ENCODE assay signal across 21 mouse cellular contexts in the genomic region with DNA sequence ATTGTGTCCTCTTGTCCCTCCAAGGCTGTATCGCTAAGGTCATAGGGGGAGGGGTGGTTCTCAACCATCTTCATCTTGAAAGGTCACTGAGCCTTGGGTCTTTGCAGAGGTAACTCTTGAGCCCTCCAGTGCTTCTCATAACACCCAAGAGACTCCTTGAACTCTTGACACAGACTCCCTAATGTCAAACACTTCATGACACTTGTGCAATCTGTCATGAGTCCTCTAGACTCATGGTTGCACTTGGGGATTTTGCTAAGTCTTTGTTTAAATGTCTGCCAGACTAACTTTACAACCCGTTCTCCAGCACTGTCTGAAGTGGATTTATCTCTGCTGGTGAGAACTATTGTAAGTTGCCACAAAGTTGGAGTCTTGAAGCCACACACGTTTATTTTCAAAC.
"Had no signal": no experiment of that assay in that cellular context is flagged by ENCODE, and none has a peak within 500 bp of the region (broad histone marks: within the 10 kb centered on the region; RNA-seq: fewer than 3 reads in every experiment).

No protein-coding gene starts in this region.

- H3K4me3 ChIP-seq: liver, embryonic 13.5 days; liver, embryonic 15.5 days; megakaryocyte, embryonic 14.5 days; midbrain, embryonic 13.5 days; midbrain, embryonic 15.5 days; myocyte; neural tube, embryonic 13.5 days; neural tube, embryonic 15.5 days had no signal

- H3K27ac ChIP-seq: liver, embryonic 13.5 days; liver, embryonic 15.5 days; macrophage; midbrain, embryonic 13.5 days; midbrain, embryonic 15.5 days; neural tube, embryonic 13.5 days; neural tube, embryonic 15.5 days had no signal

- ATAC-seq: liver, postnatal 0 days; midbrain, embryonic 13.5 days; midbrain, embryonic 15.5 days had no signal

- H3K9ac ChIP-seq: liver, embryonic 13.5 days; liver, embryonic 15.5 days; liver, postnatal 0 days; lung, embryonic 14.5 days; midbrain, embryonic 13.5 days; midbrain, embryonic 15.5 days; neural tube, embryonic 13.5 days; neural tube, embryonic 15.5 days had no signal

- H3K4me2 ChIP-seq: liver, embryonic 11.5 days; liver, embryonic 13.5 days; liver, embryonic 15.5 days; lung, embryonic 14.5 days; midbrain, embryonic 11.5 days; midbrain, embryonic 13.5 days; midbrain, embryonic 15.5 days; neural tube, embryonic 13.5 days; neural tube, embryonic 15.5 days had no signal

- H3K36me3 ChIP-seq: liver, embryonic 13.5 days; liver, embryonic 15.5 days; midbrain, embryonic 13.5 days; midbrain, embryonic 15.5 days; neural tube, embryonic 13.5 days; neural tube, embryonic 15.5 days had no signal

- H3K9me3 ChIP-seq: liver, embryonic 13.5 days; liver, embryonic 15.5 days; megakaryocyte, embryonic 14.5 days; midbrain, embryonic 13.5 days; midbrain, embryonic 15.5 days; neural tube, embryonic 13.5 days; neural tube, embryonic 15.5 days had no signal

- H3K27me3 ChIP-seq: liver, embryonic 13.5 days; liver, embryonic 15.5 days; midbrain, embryonic 13.5 days; midbrain, embryonic 15.5 days; neural tube, embryonic 13.5 days; neural tube, embryonic 15.5 days had no signal

- H3K4me1 ChIP-seq: liver, embryonic 13.5 days; liver, embryonic 15.5 days; midbrain, embryonic 13.5 days; midbrain, embryonic 15.5 days; neural tube, embryonic 13.5 days; neural tube, embryonic 15.5 days had no signal

- DNase-seq: liver, embryonic 13.5 days; liver, postnatal 0 days; lung, embryonic 14.5 days; retina, postnatal 1 day; right cerebral cortex, adult 18-20 months; right cerebral cortex, postnatal 25 days; right cerebral cortex, postnatal 4 days; spleen, adult 18-20 months; thymus, adult 18-20 months; thymus, postnatal 14 days; thymus, postnatal 36 days had no signal
